Mouse (Mus musculus): ENCODE measurements around the gene Ecm1.

DNA sequence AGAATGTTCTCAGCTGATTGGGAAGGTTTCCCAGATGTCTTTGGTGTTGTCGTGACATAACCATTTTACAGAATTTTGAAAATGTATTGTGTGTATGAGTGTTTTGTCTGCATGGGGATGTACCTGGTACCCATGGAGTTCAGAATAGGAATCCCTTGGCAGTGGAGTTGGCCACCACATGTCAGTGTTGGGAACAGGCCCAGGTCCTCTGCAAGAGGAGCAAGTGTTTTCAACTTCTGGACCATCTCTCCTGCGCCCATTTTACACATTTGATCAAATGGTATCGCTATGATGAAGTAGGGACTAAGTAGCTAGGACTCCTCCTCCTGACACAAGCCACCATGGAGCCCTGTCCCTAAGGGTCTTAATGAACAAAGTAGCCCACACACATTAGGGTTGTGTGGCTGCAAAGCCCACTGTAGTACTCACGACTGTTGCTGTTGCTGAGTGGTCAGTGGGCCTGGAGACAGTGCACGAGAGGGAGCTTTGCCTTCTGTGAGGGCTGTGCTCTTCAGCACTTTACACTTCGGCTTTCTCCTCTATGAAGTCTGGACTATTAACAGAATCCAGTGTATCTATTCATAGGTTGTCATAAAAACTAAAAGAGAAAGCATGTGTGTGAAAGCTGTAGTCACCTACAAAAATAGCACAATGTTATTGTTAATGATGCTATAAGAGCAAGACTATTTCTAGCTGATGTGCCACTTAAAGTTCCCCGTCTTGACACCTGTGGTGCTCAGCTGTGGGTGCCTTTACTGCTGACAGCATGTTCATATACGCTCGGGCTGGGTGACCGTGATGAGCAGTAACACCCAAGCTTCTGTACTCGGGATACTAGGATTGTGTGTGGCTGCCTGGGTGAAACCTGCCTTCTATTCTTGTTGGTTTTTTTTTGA is 44.3 kb downstream of the Ecm1 start:
- TF ChIP-seq CTCF (conservative IDR thresholded peaks at IDR 0.05; ENCODE audit: low read length) (no peak), NANOG (IDR thresholded peaks at IDR 0.05; ENCODE audit: borderline replicate concordance, low read length) (no peak)

All from E14TG2a.4 (cell line).